Mouse (Mus musculus) testis, adult 2 months (tissue): ENCODE data around the gene Tepp.

Experiments
- CTCF ChIP-seq: fragments of 200-500 bp; IDR thresholded peaks from 2 replicates; pipeline ENCODE4 v1.5.1; 2012; ENCODE audit warnings: low read depth, mild to moderate bottlenecking, inconsistent platforms, low read length, moderate library complexity; ENCODE audit not compliant: control insufficient read depth, insufficient read depth, insufficient replicate concordance
- POLR2A ChIP-seq: fragments of 200-500 bp; IDR thresholded peaks from 2 replicates; pipeline ENCODE4 v1.6.1; 2012; ENCODE audit warnings: low read depth, mild to moderate bottlenecking, inconsistent platforms, low read length, moderate library complexity; ENCODE audit not compliant: control insufficient read depth

GRCm38 (mm10) chr8:95358550-95359411 lies 48.4 kb downstream of the Tepp start:
- TF ChIP-seq POLR2A (no peak), CTCF (no peak)
